Mouse (Mus musculus) hindbrain, embryonic 13.5 days (tissue): Measurements from ENCODE around the gene Dicer1. TPM values are rescaled to one million over a fixed set of nuclear protein-coding genes. Genes with fewer than 3 reads are reported as not detected.

ENCODE experiments used
- ATAC-seq: fragments of 200-750 bp; cut with Nextera tagmentation; 2 replicates; pipeline ENCODE4 v1.8.0; 2017; ENCODE audit warnings: moderate TSS enrichment; ENCODE audit not compliant: low FRiP score
- H3K27ac ChIP-seq: fragments of 300-500 bp; sonication (generic); 2 replicates; pipeline ENCODE4 v1.5.1; 2015; ENCODE audit warnings: inconsistent platforms, mild to moderate bottlenecking, moderate library complexity
- H3K27me3 ChIP-seq: fragments of 300-500 bp; sonication (generic); 2 replicates; pipeline ENCODE4 v1.6.1; 2015; ENCODE audit warnings: mild to moderate bottlenecking, inconsistent platforms
- H3K36me3 ChIP-seq: fragments of 300-500 bp; sonication (generic); 2 replicates; pipeline ENCODE4 v1.6.1; 2015; ENCODE audit warnings: mild to moderate bottlenecking, inconsistent platforms
- H3K4me1 ChIP-seq: fragments of 300-500 bp; sonication (generic); replicated peaks from 2 replicates; pipeline ENCODE4 v1.6.1; 2015; ENCODE audit warnings: inconsistent platforms
- H3K4me2 ChIP-seq: fragments of 300-500 bp; sonication (generic); 2 replicates; pipeline ENCODE4 v1.6.1; 2015; ENCODE audit warnings: inconsistent platforms, mild to moderate bottlenecking, moderate library complexity
- H3K4me3 ChIP-seq: fragments of 300-500 bp; sonication (generic); 2 replicates; pipeline ENCODE4 v1.5.1; 2015; ENCODE audit warnings: mild to moderate bottlenecking, inconsistent platforms
- H3K9ac ChIP-seq: fragments of 300-500 bp; sonication (generic); 2 replicates; pipeline ENCODE4 v1.6.1; 2015; ENCODE audit warnings: mild to moderate bottlenecking, inconsistent platforms
- H3K9me3 ChIP-seq: fragments of 300-500 bp; sonication (generic); 2 replicates; pipeline ENCODE4 v1.6.1; 2016; ENCODE audit warnings: inconsistent platforms
- WGBS: fragments of 180-500 bp; shearing (Covaris S2); methylation state at CpG from one replicate; pipeline ENCODE4 v1.1.7; 2015; 5-methylcytosine and 5-hydroxymethylcytosine counted together
- polyA plus RNA-seq: library from polyadenylated mRNA; unstranded; fragments of >200 nt; fragmentation: Nextera tagmentation; extraction: Ambion mirVana; gene quantifications from 2 replicates; pipeline ENCODE4 v1.2.1, GENCODE M21; 2015

The Dicer1 gene
- polyA plus RNA-seq, 1 experiment from 2014 or later: 55.1 TPM

- Histone ChIP-seq H3K4me3 (no peak overlapping the region), H3K9ac (no peak overlapping the region), H3K27ac (no peak overlapping the region), H3K4me1 (no peaks in the 10 kb centered on the region), H3K4me2 (no peak overlapping the region), H3K36me3 (no peaks in the 10 kb centered on the region), H3K9me3 (no peaks in the 10 kb centered on the region), H3K27me3 (no peaks in the 10 kb centered on the region)
- WGBS: 33% methylated on average over 6 of the region's 6 CpGs
- no peak for ATAC-seq
These were observed 12.2 kb upstream of the Dicer1 start for GRCm38 (mm10) chr12:104763918-104764317.

- Histone ChIP-seq H3K9me3 (no peaks in the 10 kb centered on the region), H3K4me1 (no peaks in the 10 kb centered on the region), H3K27me3 (no peaks in the 10 kb centered on the region), H3K36me3 (no peaks in the 10 kb centered on the region), H3K9ac (no peak overlapping the region), H3K27ac (no peak overlapping the region), H3K4me3 (no peak overlapping the region), H3K4me2 (no peak overlapping the region)
- WGBS: 87% methylated on average over 8 of the region's 8 CpGs
- no peak for ATAC-seq
These were observed 9.7 kb upstream of the Dicer1 start for GRCm38 (mm10) chr12:104761411-104761810.

- 89% methylated on average over 7 of the region's 7 CpGs for whole genome bisulfite sequencing
- ATAC-seq: no peak
- Histone ChIP-seq H3K4me2 (no peak overlapping the region), H3K9me3 (no peaks in the 10 kb centered on the region), H3K4me1 (no peaks in the 10 kb centered on the region; the same call in 1 of the 2 replicates), H3K27me3 (no peaks in the 10 kb centered on the region), H3K36me3 (no peaks in the 10 kb centered on the region), H3K4me3 (no peak overlapping the region), H3K27ac (no peak overlapping the region), H3K9ac (no peak overlapping the region)
These were observed 6.3 kb upstream of the Dicer1 start for GRCm38 (mm10) chr12:104758066-104758465.

GRCm38 (mm10) chr12:104753686-104754085, 1.9 kb upstream of the Dicer1 start:
- no peak for ATAC-seq
- Histone ChIP-seq H3K4me1 (peaks cover 28% of the 10 kb centered on the region), H3K36me3 (no peaks in the 10 kb centered on the region), H3K9ac (no peak overlapping the region), H3K27ac (no peak overlapping the region), H3K27me3 (no peaks in the 10 kb centered on the region), H3K4me2 (no peak overlapping the region), H3K9me3 (no peaks in the 10 kb centered on the region), H3K4me3 (no peak overlapping the region)
- 70% methylated on average over 4 of the region's 4 CpGs for WGBS

GRCm38 (mm10) chr12:104751331-104751813, 380 bp downstream of the Dicer1 start:
- Histone ChIP-seq H3K4me3 (peak overlapping the region; percentile 93), H3K36me3 (no peaks in the 10 kb centered on the region), H3K9ac (peak overlapping the region; percentile 99), H3K4me1 (peaks cover 46% of the 10 kb centered on the region), H3K27me3 (no peaks in the 10 kb centered on the region), H3K9me3 (no peaks in the 10 kb centered on the region), H3K27ac (peak overlapping the region; percentile 94), H3K4me2 (peak overlapping the region; percentile 91)
- WGBS: under 1% methylated on average over 40 of the region's 52 CpGs
- peak; percentile 61 for ATAC-seq

GRCm38 (mm10) chr12:104748946-104749345, 2.8 kb downstream of the Dicer1 start:
- peaks cover 50% of the 10 kb centered on the region for H3K4me1 ChIP-seq
- no peak overlapping the region for H3K4me2 ChIP-seq
- H3K9ac ChIP-seq: no peak overlapping the region

GRCm38 (mm10) chr12:104747252-104747651, 4.5 kb downstream of the Dicer1 start:
- H3K4me2 ChIP-seq: no peak overlapping the region
- 84% methylated on average over 5 of the region's 5 CpGs for WGBS
- no peaks in the 10 kb centered on the region for H3K36me3 ChIP-seq
- no peak overlapping the region for H3K27ac ChIP-seq
- no peak for ATAC-seq
- H3K4me3 ChIP-seq: no peak overlapping the region
- no peak overlapping the region for H3K9ac ChIP-seq
- no peaks in the 10 kb centered on the region for H3K27me3 ChIP-seq
- H3K4me1 ChIP-seq: peaks cover 59% of the 10 kb centered on the region
- H3K9me3 ChIP-seq: no peaks in the 10 kb centered on the region

More at GRCm38 (mm10) chr12:104748946-104749345, 2.8 kb downstream of the Dicer1 start:
- H3K27me3 ChIP-seq: no peaks in the 10 kb centered on the region
- ATAC-seq: no peak
- H3K4me3 ChIP-seq: no peak overlapping the region
- H3K36me3 ChIP-seq: no peaks in the 10 kb centered on the region
- WGBS: 89% methylated on average over 2 of the region's 2 CpGs
- no peaks in the 10 kb centered on the region for H3K9me3 ChIP-seq
- no peak overlapping the region for H3K27ac ChIP-seq

GRCm38 (mm10) chr12:104746601-104747000, 5.2 kb downstream of the Dicer1 start:
- Histone ChIP-seq H3K4me2 (no peak overlapping the region), H3K27ac (no peak overlapping the region), H3K36me3 (no peaks in the 10 kb centered on the region), H3K4me1 (peaks cover 66% of the 10 kb centered on the region), H3K9me3 (no peaks in the 10 kb centered on the region), H3K4me3 (no peak overlapping the region), H3K9ac (no peak overlapping the region), H3K27me3 (no peaks in the 10 kb centered on the region)
- 99% methylated on average over 2 of the region's 2 CpGs for WGBS
- no peak for ATAC-seq

GRCm38 (mm10) chr12:104743687-104744086, 8.1 kb downstream of the Dicer1 start:
- no peak overlapping the region for H3K27ac ChIP-seq
- H3K27me3 ChIP-seq: no peaks in the 10 kb centered on the region
- no peak overlapping the region for H3K9ac ChIP-seq
- WGBS: 48% methylated on average over 4 of the region's 4 CpGs
- H3K9me3 ChIP-seq: no peaks in the 10 kb centered on the region
- H3K4me2 ChIP-seq: no peak overlapping the region
- H3K36me3 ChIP-seq: no peaks in the 10 kb centered on the region
- ATAC-seq: peak; percentile 62; the same call in 1 of the 2 replicates
- H3K4me1 ChIP-seq: peaks cover 65% of the 10 kb centered on the region
- no peak overlapping the region for H3K4me3 ChIP-seq

GRCm38 (mm10) chr12:104742247-104742646, 9.5 kb downstream of the Dicer1 start:
- Histone ChIP-seq H3K4me2 (no peak overlapping the region), H3K4me3 (no peak overlapping the region), H3K4me1 (peaks cover 63% of the 10 kb centered on the region), H3K27ac (no peak overlapping the region), H3K9me3 (no peaks in the 10 kb centered on the region), H3K27me3 (no peaks in the 10 kb centered on the region), H3K9ac (no peak overlapping the region), H3K36me3 (no peaks in the 10 kb centered on the region)
- 91% methylated on average over 6 of the region's 6 CpGs for WGBS
- ATAC-seq: no peak

- H3K4me2 ChIP-seq: no peak overlapping the region
- no peaks in the 10 kb centered on the region for H3K36me3 ChIP-seq
- H3K27me3 ChIP-seq: no peaks in the 10 kb centered on the region
- no peak overlapping the region for H3K27ac ChIP-seq
- H3K4me3 ChIP-seq: no peak overlapping the region
- H3K4me1 ChIP-seq: peaks cover 69% of the 10 kb centered on the region
- no peaks in the 10 kb centered on the region for H3K9me3 ChIP-seq
- no peak for ATAC-seq
- no peak overlapping the region; the same call in 1 of the 2 replicates for H3K9ac ChIP-seq
- 69% methylated on average over 12 of the region's 12 CpGs for WGBS
These were observed 10.6 kb downstream of the Dicer1 start for GRCm38 (mm10) chr12:104740841-104741787.

GRCm38 (mm10) chr12:104738931-104739330, 12.8 kb downstream of the Dicer1 start:
- H3K4me3 ChIP-seq: no peak overlapping the region
- 0 out of 2 replicates have a peak overlapping the region, but pooled peaks have one; percentile 29 for H3K9ac ChIP-seq
- no peak overlapping the region for H3K4me2 ChIP-seq
- no peaks in the 10 kb centered on the region for H3K36me3 ChIP-seq
- H3K27ac ChIP-seq: no peak overlapping the region
- no peaks in the 10 kb centered on the region for H3K9me3 ChIP-seq
- no peak; the same call in 1 of the 2 replicates for ATAC-seq
- H3K4me1 ChIP-seq: peaks cover 85% of the 10 kb centered on the region
- H3K27me3 ChIP-seq: no peaks in the 10 kb centered on the region
- 52% methylated on average over 3 of the region's 3 CpGs for WGBS
